Mouse (Mus musculus): ENCODE results near the gene Gm10696. TPM values are rescaled to one million over a fixed set of nuclear protein-coding genes. Genes with fewer than 3 reads are reported as not detected.

Gm10696 gene
- polyA plus RNA-seq (2017; shearing (Covaris generic)), result not detected

GRCm38 (mm10) chr3:94178093-94178492 lies at the start of gene Gm10696:
Gm10696 (minus strand) TSS chr3:94178193.

GRCm38 (mm10) chr3:94196414-94196813 lies 18.4 kb upstream of the Gm10696 start, which contains the start of gene Gm5286:
Gm5286 (plus strand) TSS chr3:94196714.

Other genes with a start within 250 kb of the Gm10696 start
- gene Gm9117, start 234.7 kb downstream of the Gm10696 start, polyA plus RNA-seq (2017; shearing (Covaris generic)), result not detected
- not detected for gene Tdpoz5, start 216.9 kb downstream of the Gm10696 start, polyA plus RNA-seq (2017; shearing (Covaris generic))
- not detected for gene Gm9125, start 123.3 kb downstream of the Gm10696 start, polyA plus RNA-seq (2017; shearing (Covaris generic))
- gene Gm10697, start 105.5 kb downstream of the Gm10696 start, polyA plus RNA-seq (2017; shearing (Covaris generic)), result not detected
- gene Gm5286, start 18.5 kb upstream of the Gm10696 start, polyA plus RNA-seq (2017; shearing (Covaris generic)), result not detected
- gene Gm4778, start 85.8 kb upstream of the Gm10696 start, polyA plus RNA-seq (2017; shearing (Covaris generic)), result not detected
- gene Them4, start 131.9 kb upstream of the Gm10696 start, polyA plus RNA-seq (2017; shearing (Covaris generic)), result 7.0 TPM
- not detected for gene Them5, start 163.9 kb upstream of the Gm10696 start, polyA plus RNA-seq (2017; shearing (Covaris generic))
- gene C2cd4d, start 184.2 kb upstream of the Gm10696 start, polyA plus RNA-seq (2017; shearing (Covaris generic)), result not detected
- 0.35 TPM for gene Rorc, start 194.6 kb upstream of the Gm10696 start, polyA plus RNA-seq (2017; shearing (Covaris generic))
- gene Lingo4, start 220.3 kb upstream of the Gm10696 start, polyA plus RNA-seq (2017; shearing (Covaris generic)), result 0.09 TPM
- gene Tdrkh, start 235.1 kb upstream of the Gm10696 start, polyA plus RNA-seq (2017; shearing (Covaris generic)), result 5.1 TPM

Measured in naive thymus-derived CD4-positive, alpha-beta T cell, adult 5 months (primary cell).